Mouse (Mus musculus): ENCODE measurements around the gene Actbl2.

The Actbl2 gene

GRCm38 (mm10) chr13:111268992-111269391 is 14.2 kb downstream of the Actbl2 start:
- in situ Hi-C loops (cut with MseI, MboI): no loop called here

GRCm38 (mm10) chr13:111269789-111270335 is 15.0 kb downstream of the Actbl2 start:
- in situ Hi-C loops (cut with MseI, MboI): no loop called here

GRCm38 (mm10) chr13:111271868-111272267 is 17.1 kb downstream of the Actbl2 start:
- in situ Hi-C loops (cut with MseI, MboI): no loop called here

GRCm38 (mm10) chr13:111286461-111287385 is 31.9 kb downstream of the Actbl2 start:
- in situ Hi-C loops (cut with MseI, MboI): no loop called here

GRCm38 (mm10) chr13:111291161-111291957 is 36.5 kb downstream of the Actbl2 start:
- in situ Hi-C loops (cut with MseI, MboI): no loop called here

GRCm38 (mm10) chr13:111291958-111292493 is 37.2 kb downstream of the Actbl2 start:
- in situ Hi-C loops (cut with MseI, MboI): no loop called here

- in situ Hi-C loops (cut with MseI, MboI): no loop called here
These were observed 38.7 kb downstream of the Actbl2 start for GRCm38 (mm10) chr13:111293478-111293877.

GRCm38 (mm10) chr13:111294965-111295494 is 40.2 kb downstream of the Actbl2 start:
- in situ Hi-C loops (cut with MseI, MboI): no loop called here

GRCm38 (mm10) chr13:111296029-111296428 is 41.2 kb downstream of the Actbl2 start:
- in situ Hi-C loops (cut with MseI, MboI): no loop called here

- in situ Hi-C loops (cut with MseI, MboI): no loop called here
These were observed 42.8 kb downstream of the Actbl2 start for GRCm38 (mm10) chr13:111297614-111298013.

- in situ Hi-C loops (cut with MseI, MboI): no loop called here
These were observed 44.4 kb downstream of the Actbl2 start for GRCm38 (mm10) chr13:111299145-111299713.

- in situ Hi-C loops (cut with MseI, MboI): no loop called here
These were observed 46.0 kb downstream of the Actbl2 start for GRCm38 (mm10) chr13:111300846-111301245.

GRCm38 (mm10) chr13:111301431-111301830 is 46.6 kb downstream of the Actbl2 start:
- in situ Hi-C loops (cut with MseI, MboI): no loop called here

GRCm38 (mm10) chr13:111304194-111304593 is 49.4 kb downstream of the Actbl2 start:
- in situ Hi-C loops (cut with MseI, MboI): no loop called here

GRCm38 (mm10) chr13:111304736-111305135 is 49.9 kb downstream of the Actbl2 start:
- in situ Hi-C loops (cut with MseI, MboI): no loop called here
